Mouse (Mus musculus): Measurements from ENCODE around the gene Elmo2. TPM values are rescaled to one million over a fixed set of nuclear protein-coding genes. Genes with fewer than 3 reads are reported as not detected.

The Elmo2 gene
- total RNA-seq, 2 experiments from 2014 or later: 12.8 to 15.0 TPM

DNA sequence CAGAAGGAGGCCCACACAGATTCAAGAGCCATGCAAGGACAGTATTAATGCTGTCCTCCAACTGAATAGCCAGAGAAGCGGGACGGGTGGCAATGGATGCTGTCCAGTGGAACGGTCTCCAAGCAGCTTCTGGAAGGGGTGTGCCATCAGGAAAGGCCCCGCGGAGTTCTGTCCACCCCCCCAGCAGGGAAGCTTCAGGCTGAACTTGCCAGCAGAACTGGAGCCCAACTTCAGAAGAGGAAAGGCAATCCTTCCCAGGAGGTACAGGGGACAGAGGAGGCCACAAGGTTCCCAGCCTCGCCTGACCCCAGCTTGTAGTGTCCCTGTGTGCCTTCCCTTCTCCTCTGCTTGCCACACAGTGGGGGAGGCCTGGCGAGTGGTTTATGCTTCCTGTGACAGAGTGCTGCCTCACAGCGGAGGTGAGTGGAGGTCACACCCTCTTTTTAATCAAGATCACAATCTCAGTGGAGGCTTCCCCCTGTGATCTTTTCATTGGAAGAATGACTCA, 4.8 kb downstream of the Elmo2 start:
- peak overlapping the region; percentile 53 for H3K4me3 ChIP-seq
- H3K27ac ChIP-seq: peak overlapping the region; percentile 83
- intact Hi-C loops (cut with DNase I): no loop called here
- TF ChIP-seq CTCF (IDR thresholded peaks at IDR 0.05): peak; percentile 14; the same call in 1 of the 2 replicates
- peak; percentile 70 for DNase-seq

DNA sequence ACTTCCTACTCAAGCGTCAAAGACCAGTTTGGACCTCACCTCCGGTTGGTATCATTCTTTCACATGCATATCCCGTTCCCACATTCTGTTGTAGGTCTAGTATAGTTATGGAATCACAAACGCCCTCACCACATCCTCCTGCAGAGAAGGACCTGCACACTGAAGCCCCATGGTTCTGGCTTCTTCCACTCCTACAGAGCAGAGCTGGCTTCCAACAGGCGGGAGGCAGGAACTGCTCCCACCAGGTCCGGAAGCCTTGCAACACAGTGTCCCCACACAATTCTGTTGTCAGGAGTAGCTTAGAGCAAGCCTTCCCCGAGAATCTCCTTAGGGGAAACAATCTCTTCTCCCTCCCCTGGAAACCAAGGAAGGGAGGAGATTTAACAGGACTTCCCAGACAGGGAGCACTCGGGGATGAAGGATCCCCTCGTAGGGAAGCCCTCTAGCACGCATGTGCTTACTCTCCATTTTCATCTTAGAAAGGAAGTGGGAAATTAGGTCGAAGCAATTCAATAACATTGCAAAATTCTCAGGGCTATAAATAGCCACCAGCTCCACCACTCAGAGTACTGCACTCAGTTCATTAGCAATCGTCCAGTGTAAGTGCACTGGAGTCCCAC, 5.6 kb downstream of the Elmo2 start:
- TF ChIP-seq CTCF (IDR thresholded peaks at IDR 0.05): no peak
- DNase-seq: peak; percentile 52
- intact Hi-C loops (cut with DNase I): no loop called here
- Histone ChIP-seq H3K4me3 (peak overlapping the region; percentile 53), H3K27ac (peak overlapping the region; percentile 83)

DNA sequence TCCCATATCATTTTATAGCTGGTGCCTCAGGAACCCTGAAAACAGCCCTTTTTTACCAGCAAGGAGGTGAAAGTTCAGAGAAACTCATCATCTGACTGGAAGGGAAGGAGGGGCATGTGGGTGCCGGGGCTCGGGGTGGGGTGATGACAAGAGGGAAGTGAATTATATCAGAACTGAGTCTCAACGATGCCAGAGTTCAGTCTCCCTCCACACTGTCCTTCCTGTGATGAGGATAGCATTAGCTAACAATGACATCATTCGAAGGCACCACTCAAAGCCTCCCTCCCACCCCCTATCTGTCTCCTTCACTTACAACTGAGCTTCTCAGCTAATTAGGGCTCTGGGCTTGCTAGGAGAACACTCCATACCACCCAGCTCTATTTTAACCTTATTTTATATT, 6.8 kb downstream of the Elmo2 start:
- intact Hi-C loops (cut with DNase I): no loop called here
- H3K4me3 ChIP-seq: no peak overlapping the region
- H3K27ac ChIP-seq: peak overlapping the region; percentile 83
- no peak for TF ChIP-seq CTCF (IDR thresholded peaks at IDR 0.05)
- DNase-seq: no peak

DNA sequence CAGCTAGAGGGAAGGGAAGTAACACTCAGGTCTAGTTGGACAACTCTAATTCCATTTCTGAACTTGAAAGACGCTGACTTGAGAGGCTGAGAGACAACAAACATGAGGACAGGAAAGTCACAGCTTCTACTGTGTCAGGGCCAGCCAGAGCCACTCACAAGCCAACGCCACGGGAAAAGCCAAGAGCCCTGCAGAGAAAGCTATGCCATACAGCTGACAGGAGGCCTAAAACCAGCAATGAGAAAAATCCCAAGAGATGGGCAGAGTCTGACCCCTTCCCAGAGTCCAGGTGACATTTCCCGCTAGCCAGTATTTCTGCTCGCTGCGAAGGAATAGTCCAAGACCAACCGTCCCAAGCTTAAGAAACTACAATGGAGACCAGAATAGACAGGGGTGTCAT, 7.3 kb downstream of the Elmo2 start:
- peak; percentile 41 for DNase-seq
- intact Hi-C loops (cut with DNase I): no loop called here
- Histone ChIP-seq H3K27ac (peak overlapping the region; percentile 83), H3K4me3 (no peak overlapping the region)
- TF ChIP-seq CTCF (IDR thresholded peaks at IDR 0.05): no peak

DNA sequence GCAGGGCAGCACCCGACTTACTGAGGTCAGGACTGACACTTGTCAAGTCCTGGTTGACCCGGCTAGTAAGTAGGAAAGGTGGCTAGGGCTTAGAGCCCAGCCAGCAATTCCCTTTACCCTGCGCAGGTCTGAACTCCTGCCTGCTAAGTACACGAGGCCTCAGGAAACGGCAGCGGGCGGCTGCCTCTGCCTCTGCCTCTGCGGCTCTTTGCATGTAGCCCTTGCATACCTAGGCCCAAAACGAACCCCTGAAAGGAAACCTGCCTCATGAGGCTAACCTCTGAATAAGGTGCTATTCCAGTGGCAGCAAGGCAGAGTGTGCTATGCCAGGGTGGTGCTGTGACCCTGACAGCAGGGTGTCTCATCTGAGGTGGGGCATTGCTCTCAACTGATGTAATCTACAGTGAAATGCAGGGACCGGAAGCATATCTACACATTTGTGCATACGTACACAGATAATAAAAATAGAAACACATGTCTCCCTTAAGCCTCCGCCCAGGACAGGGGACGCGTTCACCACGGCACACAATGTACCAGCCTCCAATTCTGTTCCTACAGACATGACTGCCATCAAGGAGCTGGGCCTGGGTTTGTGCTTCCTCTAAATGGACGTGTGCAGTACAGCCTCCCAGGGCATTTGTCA, 8.5 kb downstream of the Elmo2 start:
- DNase-seq: no peak
- no peak for TF ChIP-seq CTCF (IDR thresholded peaks at IDR 0.05)
- intact Hi-C loops (cut with DNase I): no loop called here
- no peak overlapping the region for H3K4me3 ChIP-seq
- peak overlapping the region; percentile 83 for H3K27ac ChIP-seq

DNA sequence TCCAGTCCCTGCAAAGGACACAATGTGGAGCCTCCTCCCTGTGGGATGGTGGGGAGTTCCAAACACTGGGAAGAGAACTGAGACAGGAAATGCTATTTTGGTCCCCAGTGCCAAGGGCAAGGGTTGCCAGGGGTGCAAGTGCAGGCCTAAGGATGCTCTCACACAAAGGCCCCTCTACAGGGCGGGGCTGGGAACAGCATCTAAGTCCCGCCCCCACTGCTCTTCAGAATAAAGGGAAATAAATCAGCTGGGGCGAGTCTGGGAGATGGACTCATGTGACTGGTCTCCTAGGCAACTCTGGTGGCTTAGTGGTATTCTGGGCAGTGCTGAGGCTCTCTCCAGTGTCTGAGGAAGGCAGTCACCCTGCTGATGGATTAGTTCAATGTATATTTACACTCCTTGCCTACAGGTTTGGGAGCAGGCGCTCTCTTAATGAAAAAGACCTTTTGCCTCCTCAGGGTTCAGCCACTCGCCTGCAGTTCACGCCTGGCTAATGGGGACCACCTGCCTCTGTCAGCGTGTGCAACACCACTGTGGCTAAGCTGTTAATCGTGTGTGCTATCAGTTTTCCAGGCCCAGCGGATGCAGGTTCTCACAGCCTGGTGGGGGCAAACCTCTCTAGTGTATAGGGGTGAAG, 9.3 kb downstream of the Elmo2 start:
- intact Hi-C loops (cut with DNase I): no loop called here
- Histone ChIP-seq H3K4me3 (no peak overlapping the region), H3K27ac (peak overlapping the region; percentile 83; the same call in 1 of the 2 replicates)
- no peak for TF ChIP-seq CTCF (IDR thresholded peaks at IDR 0.05)
- DNase-seq: peak; percentile 52

DNA sequence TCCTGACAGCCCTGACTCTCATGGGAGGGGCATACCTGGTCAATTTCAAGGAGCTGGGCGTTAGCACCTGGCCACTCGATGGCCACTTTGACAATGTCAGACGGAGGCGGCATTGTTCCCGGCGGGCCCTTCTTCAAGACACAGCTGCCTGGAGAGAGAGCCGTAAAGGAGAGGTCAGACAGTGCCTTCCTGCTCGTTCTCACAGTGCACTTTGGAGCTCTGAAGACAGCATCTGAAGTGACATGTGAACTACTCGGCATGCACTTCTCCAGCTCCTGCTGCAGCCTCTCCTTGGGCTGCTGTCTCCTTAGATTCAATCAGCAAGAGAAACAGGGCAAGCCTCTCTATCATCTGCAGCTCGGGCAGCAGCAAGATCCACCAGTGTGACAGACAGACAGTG, 10.1 kb downstream of the Elmo2 start:
- intact Hi-C loops (cut with DNase I): no loop called here
- TF ChIP-seq CTCF (IDR thresholded peaks at IDR 0.05): no peak
- Histone ChIP-seq H3K27ac (0 out of 2 replicates have a peak overlapping the region, but pooled peaks have one; percentile 83), H3K4me3 (no peak overlapping the region)
- no peak for DNase-seq

DNA sequence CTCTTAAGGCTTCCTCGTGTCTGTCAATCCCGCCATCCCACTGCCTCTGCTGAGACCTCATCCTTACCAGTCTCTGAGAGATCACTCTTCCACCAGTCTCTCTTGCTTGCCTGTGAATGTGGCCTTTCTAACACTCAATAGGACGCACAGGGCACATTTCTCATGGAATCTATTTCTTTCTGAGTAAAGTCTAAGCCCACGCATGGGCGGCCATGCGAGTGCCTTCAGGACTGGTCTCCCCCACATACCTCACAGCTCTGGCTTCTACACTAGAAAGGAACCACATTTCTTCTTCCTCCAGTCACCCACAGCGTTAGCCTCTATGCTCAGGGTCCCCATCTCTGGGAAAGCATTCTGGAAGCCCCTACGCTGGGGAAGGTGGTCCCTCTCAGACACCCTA, 12.1 kb downstream of the Elmo2 start:
- H3K4me3 ChIP-seq: no peak overlapping the region
- intact Hi-C loops (cut with DNase I): no loop called here
- no peak for TF ChIP-seq CTCF (IDR thresholded peaks at IDR 0.05)

DNA sequence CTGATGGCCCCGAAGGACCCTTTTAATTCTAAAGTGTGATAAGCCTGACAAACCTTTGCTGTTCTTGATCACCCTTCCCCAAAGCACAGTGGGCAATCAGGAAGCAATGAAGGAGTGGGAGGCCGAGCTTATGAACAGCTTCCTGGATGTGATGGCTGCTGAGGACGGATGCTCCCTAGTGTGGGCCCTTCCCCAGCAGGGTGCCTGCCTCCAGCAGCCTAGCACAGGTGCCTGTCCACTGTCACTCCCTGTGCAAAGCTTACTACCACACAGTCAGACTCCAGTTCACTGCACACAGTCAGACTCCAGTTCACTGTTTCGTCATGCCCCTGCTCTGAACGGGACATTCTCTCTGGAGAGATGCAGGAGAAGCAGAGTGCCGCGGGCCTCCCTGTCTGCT, 13.9 kb downstream of the Elmo2 start:
- peak overlapping the region; percentile 12; the same call in 1 of the 2 replicates for H3K27ac ChIP-seq
- H3K4me3 ChIP-seq: no peak overlapping the region
- DNase-seq: no peak
- TF ChIP-seq CTCF (IDR thresholded peaks at IDR 0.05): no peak
- intact Hi-C loops (cut with DNase I): no loop called here

More for the DNA sequence above, 12.1 kb downstream of the Elmo2 start:
- no peak for DNase-seq
- H3K27ac ChIP-seq: no peak overlapping the region

DNA sequence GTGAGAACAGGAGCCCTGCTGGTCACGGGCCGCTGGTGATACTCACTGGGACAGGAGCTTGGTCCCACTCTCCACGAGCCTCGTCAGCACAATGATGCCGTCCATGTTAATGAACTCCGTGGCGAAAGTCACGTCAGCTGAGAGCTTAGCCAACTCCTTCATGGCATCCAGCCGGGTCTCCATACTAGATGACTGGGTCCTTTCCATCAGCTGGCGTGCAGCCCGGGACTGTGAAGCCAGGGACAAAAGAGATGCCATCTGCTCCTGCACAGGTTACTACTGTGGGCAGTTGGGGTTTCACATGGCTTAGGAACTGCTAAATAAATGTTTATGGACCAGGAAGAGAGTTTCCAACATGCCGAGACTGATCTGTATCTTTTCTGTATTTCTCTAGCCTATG, 14.7 kb downstream of the Elmo2 start:
- H3K4me3 ChIP-seq: no peak overlapping the region
- TF ChIP-seq CTCF (IDR thresholded peaks at IDR 0.05): no peak
- peak; percentile 61 for DNase-seq
- intact Hi-C loops (cut with DNase I): no loop called here
- no peak overlapping the region for H3K27ac ChIP-seq

DNA sequence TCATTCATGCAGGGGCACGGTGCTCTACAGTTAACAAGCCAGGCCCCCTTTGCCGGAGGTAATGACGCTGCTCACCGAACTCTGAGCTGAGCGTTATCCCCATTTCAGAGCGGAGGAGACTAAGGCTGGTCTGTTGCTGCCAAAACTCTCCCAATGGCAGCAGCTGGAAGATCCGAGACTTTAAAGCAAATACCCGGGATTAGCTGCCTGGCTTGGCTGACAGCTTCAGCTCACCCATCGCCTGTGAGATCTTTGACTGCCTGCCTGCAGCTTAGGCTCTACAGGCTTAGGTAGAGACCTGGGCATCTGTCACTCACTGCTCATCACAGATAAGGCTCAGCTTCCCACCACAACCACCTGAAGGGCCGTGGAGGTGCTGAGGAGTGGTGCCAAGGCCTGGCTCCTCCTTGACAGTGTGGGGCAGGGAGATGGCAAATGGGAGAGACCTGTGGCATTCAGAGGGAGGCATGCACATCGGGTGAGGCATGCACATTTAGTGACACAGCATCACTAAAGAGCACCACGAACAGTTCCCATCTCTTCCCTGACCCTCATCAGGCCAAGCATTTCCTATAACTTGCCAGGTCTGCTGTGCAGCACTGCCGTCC, 15.4 kb downstream of the Elmo2 start:
- no peak for DNase-seq
- Histone ChIP-seq H3K4me3 (no peak overlapping the region), H3K27ac (no peak overlapping the region)
- intact Hi-C loops (cut with DNase I): no loop called here
- TF ChIP-seq CTCF (IDR thresholded peaks at IDR 0.05): no peak

DNA sequence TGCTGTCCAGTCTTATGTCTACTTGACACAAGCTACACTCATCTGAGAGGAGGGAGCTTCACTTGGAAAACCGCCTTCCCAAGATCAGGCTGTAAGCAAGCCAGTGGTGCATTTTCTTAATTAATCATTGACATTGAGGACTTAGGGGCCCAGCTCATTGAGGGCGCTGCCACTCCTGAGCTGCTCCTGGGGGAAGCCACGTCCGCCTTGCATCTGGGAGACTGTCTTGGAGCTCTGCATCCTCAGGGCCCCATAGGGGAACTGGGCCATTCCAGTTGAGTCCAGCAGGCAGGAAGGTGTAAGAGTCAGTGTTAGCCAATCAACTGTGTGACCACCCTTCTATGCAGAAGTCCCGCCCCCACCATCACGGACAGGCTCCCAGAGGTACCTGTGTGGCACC, 18.5 kb downstream of the Elmo2 start:
- Histone ChIP-seq H3K4me3 (no peak overlapping the region), H3K27ac (no peak overlapping the region)
- no peak for DNase-seq
- intact Hi-C loops (cut with DNase I): no loop called here
- no peak for TF ChIP-seq CTCF (IDR thresholded peaks at IDR 0.05)

DNA sequence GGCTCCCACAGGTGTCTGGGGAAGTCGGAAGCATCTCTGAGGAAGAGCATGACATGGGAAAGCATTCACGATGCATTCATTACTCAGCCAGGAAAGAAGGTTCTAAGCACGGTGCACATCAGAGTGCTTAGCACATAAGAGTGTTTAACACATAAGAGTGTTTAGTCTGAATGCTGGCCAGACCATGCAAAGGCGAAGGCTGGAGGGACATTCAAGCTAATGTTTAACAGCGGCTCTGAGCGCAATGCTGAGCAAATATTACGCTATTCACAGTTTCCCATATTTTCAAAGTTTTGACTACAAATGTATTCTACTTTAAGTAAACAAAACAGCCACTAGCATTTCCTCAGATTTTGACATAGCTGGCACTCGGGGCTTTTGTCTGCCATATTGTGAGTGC, 20.8 kb downstream of the Elmo2 start:
- H3K4me3 ChIP-seq: no peak overlapping the region
- DNase-seq: no peak
- intact Hi-C loops (cut with DNase I): no loop called here
- no peak for TF ChIP-seq CTCF (IDR thresholded peaks at IDR 0.05)
- H3K27ac ChIP-seq: no peak overlapping the region
